Mouse (Mus musculus) neutrophil, adult 5-6 weeks (primary cell): Measurements from ENCODE around the gene Dnaic1. TPM values are rescaled to one million over a fixed set of nuclear protein-coding genes. Genes with fewer than 3 reads are reported as not detected.
A peak's percentile ranks its signal among the peaks of the same experiment; 100 is the strongest.

Experiments
- ATAC-seq: fragments of 151-379, 151-347 bp; 2 replicates; pipeline ENCODE4 v1.8.0; 2017; ENCODE audit warnings: mild to moderate bottlenecking, moderate TSS enrichment; ENCODE audit not compliant: insufficient number of reproducible peaks, poor library complexity, low FRiP score, severe bottlenecking; ENCODE audit errors: extremely low read depth
- total RNA-seq: library from RNA; stranded (forward); fragments of 200-1000 nt; gene quantifications from 2 replicates; pipeline ENCODE4 v1.2.3, GENCODE M21; 2017

Gene Dnaic1
- total RNA-seq, 1 experiment from 2014 or later: not detected

DNA sequence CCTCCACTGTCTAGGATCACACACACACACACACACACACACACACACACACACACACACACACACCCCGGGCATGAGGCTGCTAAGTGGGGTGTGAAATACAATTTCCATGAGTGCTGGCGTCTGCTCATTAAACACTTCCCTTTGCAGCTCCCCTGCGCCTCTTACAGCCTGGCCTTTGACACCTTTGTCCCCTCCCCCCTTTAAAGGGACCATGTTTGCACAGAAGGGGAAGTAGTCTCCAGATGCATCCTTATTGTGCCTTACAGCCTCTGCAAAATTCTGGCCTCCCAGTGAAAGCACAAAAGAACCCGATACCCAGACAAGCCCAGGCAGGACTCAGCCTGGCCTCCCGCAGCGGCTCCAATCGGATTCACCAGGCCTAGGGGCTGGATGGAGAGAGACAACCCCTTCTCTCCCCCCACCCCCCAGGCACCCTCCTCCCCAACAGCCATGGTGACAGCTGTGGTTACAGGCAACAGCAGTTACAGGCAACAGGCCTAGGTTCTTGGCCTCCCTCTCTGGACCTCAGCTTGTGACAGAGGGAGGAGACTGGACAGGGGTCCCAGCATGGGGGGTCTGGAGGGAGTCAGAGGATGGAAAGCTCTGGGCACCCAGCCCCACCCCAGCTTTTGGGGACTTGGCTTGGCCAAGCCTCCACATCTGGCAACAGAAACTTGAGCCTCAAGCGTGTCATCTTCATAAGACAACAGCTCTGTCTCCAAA, 58.8 kb downstream of the Dnaic1 start:
- ATAC-seq: peak; percentile 44; the same call in 1 of the 2 replicates

- ATAC-seq: no peak
Observed at GRCm38 (mm10) chr4:41630196-41630595, 60.6 kb downstream of the Dnaic1 start.

GRCm38 (mm10) chr4:41631390-41631789, 61.8 kb downstream of the Dnaic1 start:
- ATAC-seq: no peak

DNA sequence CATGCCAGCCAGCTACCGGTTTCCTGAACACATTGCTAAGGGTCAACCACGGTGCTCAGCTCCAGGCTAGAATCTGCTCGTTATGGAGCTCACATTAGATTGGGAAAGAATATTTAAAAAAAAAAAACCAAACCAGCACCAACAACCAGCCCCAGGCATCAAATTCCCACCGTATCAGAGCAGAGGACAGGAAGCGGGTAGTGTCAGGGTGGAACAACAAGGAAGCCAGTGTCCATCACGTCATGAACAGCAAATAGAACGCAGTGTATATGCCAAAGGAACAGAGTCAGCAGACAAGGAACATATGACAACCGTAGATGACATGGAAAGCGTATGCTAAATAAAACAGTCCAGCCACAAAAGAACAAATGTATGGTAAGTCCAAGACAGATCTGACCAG, 63.4 kb downstream of the Dnaic1 start:
- no peak for ATAC-seq

- ATAC-seq: no peak
Observed at GRCm38 (mm10) chr4:41634631-41635030, 65.1 kb downstream of the Dnaic1 start.

GRCm38 (mm10) chr4:41635224-41635623, 65.6 kb downstream of the Dnaic1 start:
- no peak for ATAC-seq

DNA sequence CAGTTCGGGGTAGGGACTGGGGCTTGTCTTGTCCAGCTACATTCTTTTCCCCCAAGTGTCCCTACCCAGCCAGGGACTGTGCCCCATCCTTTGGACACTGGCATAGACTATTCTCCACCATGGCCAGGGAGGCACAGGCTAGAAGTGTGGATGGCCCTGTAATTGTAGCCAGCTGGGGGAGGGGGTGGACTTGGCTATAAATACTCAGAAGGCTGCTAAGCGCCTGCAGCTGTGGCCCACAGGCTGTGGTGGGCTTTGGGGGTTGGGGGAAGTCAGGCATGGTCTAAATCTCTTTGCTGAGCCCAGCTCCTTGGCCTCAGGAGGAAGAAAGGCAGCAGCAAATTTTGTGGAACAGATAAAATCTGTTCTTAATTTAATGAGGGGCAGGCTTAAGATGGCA, 66.3 kb downstream of the Dnaic1 start:
- ATAC-seq: no peak

DNA sequence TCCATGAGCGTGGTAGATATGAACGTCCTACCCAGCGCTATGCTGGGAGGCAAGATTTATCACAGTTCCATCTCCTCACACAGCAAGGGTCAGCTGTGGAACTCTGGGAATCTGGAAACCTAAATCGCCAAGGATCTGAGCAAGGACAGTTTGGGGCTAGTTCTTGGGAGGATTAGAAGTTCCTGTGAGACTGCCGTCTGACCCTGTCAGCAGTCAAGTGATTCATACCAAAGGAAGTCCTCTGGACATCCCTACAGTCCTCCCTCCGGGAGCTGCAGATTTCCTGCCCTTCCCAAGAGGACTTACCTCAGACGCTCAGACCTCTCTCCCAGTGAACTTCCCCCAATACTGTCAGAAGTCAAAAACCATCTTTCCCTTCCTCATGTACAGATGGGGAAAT, 66.8 kb downstream of the Dnaic1 start:
- ATAC-seq: no peak

DNA sequence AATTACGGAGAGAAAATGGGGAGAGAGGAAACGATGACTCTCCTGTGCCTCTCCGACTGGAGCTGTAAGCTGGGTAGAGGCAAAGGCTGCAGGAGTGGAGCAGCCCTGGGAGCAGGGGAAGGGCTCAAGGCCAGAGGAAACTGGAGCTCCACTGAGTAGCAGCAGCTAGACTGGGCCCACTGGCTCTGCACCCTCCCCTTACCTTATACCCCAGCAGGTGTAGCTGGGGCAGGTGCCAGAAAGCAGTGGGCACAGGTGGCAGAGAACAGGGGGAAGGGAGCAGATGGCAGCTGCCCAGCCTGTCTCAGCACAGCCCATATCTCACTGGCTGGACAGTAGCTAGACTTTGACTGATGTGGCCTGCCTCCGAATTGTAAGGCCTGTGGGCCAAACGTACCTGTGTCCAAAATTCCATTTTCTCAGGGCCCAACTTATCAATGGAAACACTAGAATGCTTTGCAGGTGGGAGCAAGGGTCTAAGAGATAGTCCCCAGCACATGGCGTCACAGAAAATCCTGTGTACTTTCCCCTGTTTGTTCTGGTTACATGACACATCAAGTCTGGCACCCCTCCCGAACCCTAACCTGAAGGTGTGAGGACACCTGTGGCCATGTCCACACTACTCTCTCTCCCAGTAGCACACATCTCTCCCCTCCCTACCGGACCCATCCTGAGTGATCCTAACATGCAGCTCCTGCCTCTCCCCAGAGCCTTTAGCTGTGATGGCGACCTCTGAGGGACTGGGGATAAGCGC, 67.5 kb downstream of the Dnaic1 start:
- ATAC-seq: no peak

DNA sequence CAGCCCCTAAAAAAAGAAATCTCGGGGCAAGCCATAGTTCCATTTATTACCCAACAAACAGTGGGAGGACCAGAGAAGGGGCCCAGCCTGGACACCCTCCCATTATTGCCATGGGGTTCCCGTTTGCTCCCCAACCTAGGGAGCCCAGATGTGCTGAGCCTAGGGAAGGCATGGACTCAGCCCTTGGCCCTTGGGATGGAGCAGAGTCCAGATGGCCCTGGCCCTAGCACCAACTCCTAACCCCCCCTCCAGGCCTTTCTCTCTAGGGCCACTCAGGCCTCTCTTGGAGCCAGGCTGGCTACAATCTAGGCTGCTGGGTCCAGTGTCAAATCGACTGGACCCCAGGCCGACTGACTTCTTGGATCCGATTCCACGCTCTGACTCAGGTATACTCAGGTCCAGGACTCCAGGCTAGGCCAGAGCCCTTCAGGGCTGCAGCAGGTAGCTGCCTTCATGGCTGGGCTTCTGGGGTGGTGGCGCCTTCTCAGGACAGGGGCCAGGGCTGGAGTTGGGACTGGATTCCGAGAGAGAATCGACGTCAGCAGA, 68.7 kb downstream of the Dnaic1 start:
- no peak for ATAC-seq

GRCm38 (mm10) chr4:41638828-41639213, 69.2 kb downstream of the Dnaic1 start:
- ATAC-seq: no peak

- no peak for ATAC-seq
Observed at GRCm38 (mm10) chr4:41639214-41639841, 69.8 kb downstream of the Dnaic1 start.

DNA sequence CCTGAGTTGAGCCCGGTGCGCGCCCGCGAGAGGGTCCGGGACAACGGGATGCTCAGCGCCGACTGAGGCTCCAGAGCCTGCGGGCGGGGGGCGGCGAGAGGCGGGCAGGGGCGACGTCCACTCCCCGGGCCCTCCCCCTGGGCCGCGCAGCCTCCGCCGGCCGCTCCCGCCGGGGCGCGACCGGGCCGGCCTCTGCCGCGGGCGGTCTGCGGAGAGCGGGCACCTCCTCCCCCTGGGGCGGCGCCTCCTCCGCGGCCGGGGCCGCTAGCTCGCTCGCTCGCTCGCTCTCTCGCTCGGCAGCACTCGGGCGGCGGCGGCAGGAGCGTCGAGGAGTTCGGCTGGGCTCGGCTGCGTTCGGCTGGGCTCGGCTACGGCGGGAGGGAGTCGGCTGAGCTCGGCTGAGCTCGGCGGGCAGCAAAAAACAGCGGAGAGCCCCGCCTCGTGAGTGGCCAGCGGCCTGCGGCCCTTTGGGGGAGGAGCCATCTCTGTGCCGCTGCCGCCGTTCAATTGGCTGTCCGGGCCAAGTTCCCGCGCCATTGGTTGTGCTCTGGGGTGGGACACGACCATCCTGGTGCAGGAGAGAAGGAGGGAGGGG, 70.4 kb downstream of the Dnaic1 start, which contains the start of gene Enho:
Enho (minus strand) TSS at position 412 of the 595 bp plus-strand sequence.
- ATAC-seq: peak; percentile 80

DNA sequence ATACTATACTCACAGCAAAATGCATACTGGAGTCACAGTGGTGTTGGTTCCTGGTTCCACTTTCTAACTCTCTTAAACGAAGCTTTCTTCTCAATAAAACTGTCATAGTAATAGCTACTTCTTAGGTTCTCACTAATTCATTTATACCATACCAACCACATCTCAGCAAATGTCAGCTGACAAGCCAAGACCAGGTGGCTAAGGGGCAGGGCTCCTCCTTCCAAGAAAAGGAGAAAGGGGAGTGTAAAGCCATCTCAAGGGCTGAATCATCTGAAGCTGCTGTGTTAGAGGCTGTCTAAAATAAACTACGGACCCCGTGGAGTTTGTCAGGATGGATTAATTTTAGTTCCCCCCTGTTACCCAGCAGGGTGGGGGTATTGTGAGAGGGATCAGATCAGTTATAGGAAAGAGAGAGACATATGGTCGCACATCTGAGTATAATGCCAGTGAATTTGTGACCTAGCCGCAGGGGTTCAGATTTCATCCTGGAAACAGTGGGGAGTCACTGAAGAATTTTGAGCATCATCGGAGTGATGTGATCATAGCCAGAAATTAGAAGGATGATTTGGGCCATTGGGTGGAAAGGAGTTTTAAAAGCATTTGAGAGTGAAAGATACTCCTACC, 71.7 kb downstream of the Dnaic1 start:
- ATAC-seq: no peak

GRCm38 (mm10) chr4:41645488-41645887, 75.9 kb downstream of the Dnaic1 start:
- ATAC-seq: no peak

GRCm38 (mm10) chr4:41648157-41648556, 78.6 kb downstream of the Dnaic1 start:
- no peak for ATAC-seq

GRCm38 (mm10) chr4:41648627-41649026, 79.1 kb downstream of the Dnaic1 start:
- no peak for ATAC-seq

GRCm38 (mm10) chr4:41653296-41653695, 83.7 kb downstream of the Dnaic1 start:
- no peak for ATAC-seq

GRCm38 (mm10) chr4:41653730-41654129, 84.2 kb downstream of the Dnaic1 start:
- ATAC-seq: no peak
